Mouse (Mus musculus): Measurements from ENCODE around the gene Herc3.

GRCm38 (mm10) chr6:58882271-58882670 is 51.0 kb downstream of the Herc3 start:
- no peak for TF ChIP-seq CHD2 (IDR thresholded peaks at IDR 0.05; ENCODE audit: low read depth, low read length)
- no peak for TF ChIP-seq ZC3H11A (IDR thresholded peaks at IDR 0.05; ENCODE audit: borderline replicate concordance, low read depth, low read length)
